Mouse (Mus musculus) hindbrain, embryonic 11.5 days (tissue): ENCODE measurements around the gene Rgsl1. TPM values are rescaled to one million over a fixed set of nuclear protein-coding genes. Genes with fewer than 3 reads are reported as not detected.

ENCODE experiments used
- ATAC-seq: fragments of 200-750 bp; cut with Nextera tagmentation; 2 replicates; pipeline ENCODE4 v1.8.0; 2017; ENCODE audit warnings: mild to moderate bottlenecking, moderate TSS enrichment, moderate library complexity; ENCODE audit not compliant: low FRiP score
- DNase-seq: peaks from one replicate; pipeline ENCODE4 v3.0.0-alpha.2; 2015; ENCODE audit warnings: low spot score
- H3K27ac ChIP-seq: fragments of 300-500 bp; sonication (generic); 2 replicates; pipeline ENCODE4 v1.5.1; 2014; ENCODE audit warnings: mild to moderate bottlenecking, low read depth, low read length
- H3K27me3 ChIP-seq: fragments of 300-500 bp; sonication (generic); 2 replicates; pipeline ENCODE4 v1.6.1; 2014; ENCODE audit warnings: mild to moderate bottlenecking, low read length, moderate library complexity, mixed read lengths; ENCODE audit not compliant: control insufficient read depth, insufficient read depth
- H3K36me3 ChIP-seq: fragments of 300-500 bp; sonication (generic); 2 replicates; pipeline ENCODE4 v1.6.1; 2014; ENCODE audit warnings: mild to moderate bottlenecking, low read length, moderate library complexity, mixed read lengths; ENCODE audit not compliant: control insufficient read depth, insufficient read depth
- H3K4me1 ChIP-seq: fragments of 300-500 bp; sonication (generic); replicated peaks from 2 replicates; pipeline ENCODE4 v1.6.1; 2014; ENCODE audit warnings: low read length, mixed read lengths; ENCODE audit not compliant: control insufficient read depth, insufficient read depth
- H3K4me2 ChIP-seq: fragments of 300-500 bp; sonication (generic); replicated peaks from 2 replicates; pipeline ENCODE4 v1.6.1; 2014; ENCODE audit warnings: mild to moderate bottlenecking, low read depth, low read length
- H3K4me3 ChIP-seq: fragments of 300-500 bp; sonication (generic); 2 replicates; pipeline ENCODE4 v1.5.1; 2014; ENCODE audit warnings: low read depth, low read length
- H3K9ac ChIP-seq: fragments of 300-500 bp; sonication (generic); 2 replicates; pipeline ENCODE4 v1.6.1; 2014; ENCODE audit warnings: low read depth, low read length
- H3K9me3 ChIP-seq: fragments of 300-500 bp; sonication (generic); 2 replicates; pipeline ENCODE4 v1.6.1; 2016; ENCODE audit warnings: low read length; ENCODE audit not compliant: control insufficient read depth
- WGBS: fragments of 180-500 bp; shearing (Covaris S2); extraction: QIAGEN DNeasy Blood & Tissue Kit; methylation state at CpG from one replicate; pipeline ENCODE4 v1.1.7; 2014; 5-methylcytosine and 5-hydroxymethylcytosine counted together
- polyA plus RNA-seq: library from polyadenylated mRNA; unstranded; fragments of >200 nt; fragmentation: Nextera tagmentation; extraction: Ambion mirVana; gene quantifications from 2 replicates; pipeline ENCODE4 v1.2.1, GENCODE M21; 2014

The Rgsl1 gene
- polyA plus RNA-seq, 1 experiment from 2014 or later, result not detected

DNA sequence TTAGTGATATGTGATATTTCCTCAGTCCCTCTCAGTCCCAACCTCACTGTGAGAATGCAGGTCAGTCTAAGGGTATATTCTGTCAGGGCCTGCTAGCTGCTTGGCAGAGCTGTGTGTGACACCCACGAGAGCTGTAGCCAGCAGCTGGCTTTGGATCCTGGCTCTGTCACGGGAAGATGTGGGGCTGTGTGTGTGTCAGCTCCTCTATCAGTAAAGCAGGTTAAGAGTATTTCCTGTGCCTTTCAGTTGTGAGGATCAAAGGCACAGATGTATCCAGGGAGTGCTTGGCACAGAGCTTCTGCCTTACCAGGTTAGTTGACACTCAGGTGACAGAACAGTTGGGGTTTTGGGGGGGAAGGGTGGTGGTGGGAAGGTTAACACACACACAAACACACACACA lies 114.1 kb downstream of the Rgsl1 start:
- no peaks in the 10 kb centered on the region for H3K9me3 ChIP-seq
- H3K36me3 ChIP-seq, result no peaks in the 10 kb centered on the region
- no peak overlapping the region for H3K4me2 ChIP-seq
- no peak for ATAC-seq
- no peak overlapping the region for H3K9ac ChIP-seq
- 73% methylated on average over 2 of the region's 2 CpGs for WGBS
- H3K4me3 ChIP-seq, result no peak overlapping the region
- no peak overlapping the region for H3K27ac ChIP-seq
- H3K4me1 ChIP-seq, result peaks cover 7% of the 10 kb centered on the region; the same call in 1 of the 2 replicates
- DNase-seq, result no peak
- no peaks in the 10 kb centered on the region for H3K27me3 ChIP-seq

Other genes with a start within 250 kb of the Rgsl1 start
- gene Rgs8, start 191.1 kb downstream of the Rgsl1 start, polyA plus RNA-seq, result 5.8 and 7.9 TPM in 2 replicates
- gene Rgs16, start 103.8 kb downstream of the Rgsl1 start, polyA plus RNA-seq, result 7.8 and 11.0 TPM in 2 replicates
- 31.4 and 40.3 TPM in 2 replicates for gene Rnasel, start 94.7 kb downstream of the Rgsl1 start, polyA plus RNA-seq
- 0.31 and 0.33 TPM in 2 replicates for gene Teddm1b, start 30.2 kb upstream of the Rgsl1 start, polyA plus RNA-seq
- 0.15 TPM in 1 of 2 replicates, not detected in the other for gene Teddm1a, start 47.6 kb upstream of the Rgsl1 start, polyA plus RNA-seq
- 130 and 143 TPM in 2 replicates for gene Glul, start 55.8 kb upstream of the Rgsl1 start, polyA plus RNA-seq
- 0.49 and 0.51 TPM in 2 replicates for gene Teddm2, start 56.1 kb upstream of the Rgsl1 start, polyA plus RNA-seq